Mouse (Mus musculus): Measurements from ENCODE around the gene Lct. TPM values are rescaled to one million over a fixed set of nuclear protein-coding genes. Genes with fewer than 3 reads are reported as not detected.
A peak's percentile ranks its signal among the peaks of the same experiment; 100 is the strongest.
"Not testable (repeated sequence)": the region's sequence is repeated elsewhere in the genome, so short reads cannot be mapped to it uniquely, and the experiment has no call there.

Lct gene
- polyA plus RNA-seq, 1 experiment from 2014 or later = 19.6 TPM

DNA sequence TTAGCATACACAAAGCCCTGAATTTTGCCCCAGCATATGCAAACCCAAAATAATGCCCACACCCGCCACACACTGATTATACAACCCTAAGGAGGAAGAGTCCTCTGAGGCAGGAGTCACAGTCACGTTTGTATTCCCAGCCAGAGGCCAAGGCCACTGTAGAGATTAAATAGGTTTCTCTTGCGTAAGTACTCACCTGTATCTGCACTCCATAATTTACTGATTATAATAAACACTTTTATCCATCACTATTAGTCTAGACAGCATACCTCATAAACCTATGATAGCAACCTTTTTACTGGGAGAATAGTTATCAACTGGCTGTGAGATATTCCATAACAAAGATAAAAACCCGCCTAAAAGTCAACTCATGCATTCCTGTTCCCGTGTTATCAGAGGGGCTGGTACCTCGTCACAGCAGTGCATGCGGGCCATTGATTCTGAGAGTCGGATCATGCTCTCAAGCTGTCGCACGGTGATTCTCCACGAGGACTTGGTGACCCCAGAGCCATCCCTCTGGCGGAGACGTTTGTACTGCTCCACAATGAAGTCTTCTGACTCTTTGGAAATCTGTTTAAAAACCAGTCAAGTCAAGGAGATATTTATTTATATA is 9.7 kb upstream of the Lct start:
- Histone ChIP-seq H3K27me3 (replicated peaks) (no peaks in the 10 kb centered on the region), H3K27ac (no peak overlapping the region), H3K9me3 (no peaks in the 10 kb centered on the region), H3K4me1 (replicated peaks) (no peaks in the 10 kb centered on the region), H3K4me3 (replicated peaks) (no peak overlapping the region), H3K9ac (no peak overlapping the region), H3K4me2 (replicated peaks) (no peak overlapping the region), H3K36me3 (peaks cover 32% of the 10 kb centered on the region)
- peak; percentile 86 for ATAC-seq
- WGBS = 71% methylated on average over 13 of the region's 13 CpGs

DNA sequence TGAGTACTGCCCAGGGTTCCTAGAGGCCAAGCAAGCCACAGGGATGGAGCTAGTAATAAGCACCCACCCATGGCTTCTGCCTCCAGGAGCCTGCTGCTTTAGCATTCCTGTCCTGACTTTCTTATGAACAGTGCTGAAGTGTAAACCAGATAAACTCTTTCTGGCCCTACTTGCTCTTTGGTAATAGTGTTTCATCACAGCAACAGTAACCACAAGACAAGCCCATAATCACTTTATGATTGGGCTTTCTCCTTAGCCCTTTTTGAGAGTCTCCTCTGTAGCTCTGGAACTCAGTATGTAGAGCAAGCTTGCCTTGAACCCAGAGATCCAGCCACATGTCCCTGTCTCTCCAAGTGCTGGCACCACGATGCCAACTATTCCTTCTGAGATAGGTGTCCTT is 2.2 kb upstream of the Lct start:
- WGBS = 98% methylated on average over 1 of the region's 1 CpGs
- Histone ChIP-seq H3K4me2 (replicated peaks) (no peak overlapping the region), H3K36me3 (peaks cover 23% of the 10 kb centered on the region), H3K27ac (no peak overlapping the region), H3K4me3 (replicated peaks) (no peak overlapping the region), H3K4me1 (replicated peaks) (no peaks in the 10 kb centered on the region), H3K9me3 (no peaks in the 10 kb centered on the region), H3K27me3 (replicated peaks) (no peaks in the 10 kb centered on the region), H3K9ac (no peak overlapping the region)
- ATAC-seq = 0 out of 2 replicates have a peak, but pooled peaks have one; percentile 21

DNA sequence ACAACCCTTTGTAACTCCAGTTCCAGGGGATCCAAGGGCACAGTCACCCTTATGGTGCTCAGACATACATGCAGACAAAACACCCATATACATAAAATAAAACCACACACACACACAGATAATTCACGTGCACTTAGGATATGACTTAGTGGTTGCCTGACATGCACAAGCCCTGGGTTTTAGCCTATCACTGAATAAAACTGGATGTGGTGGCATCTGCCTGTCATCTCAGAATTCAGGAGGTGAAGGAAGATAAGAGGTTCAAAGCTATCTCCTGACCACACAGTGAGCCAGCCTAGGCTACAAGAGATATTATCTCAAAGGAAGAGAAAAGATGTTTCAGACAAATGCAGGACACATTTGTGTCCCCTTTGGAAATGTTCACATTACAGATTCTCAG is 953 bp downstream of the Lct start:
- H3K4me2 ChIP-seq (replicated peaks) = no peak overlapping the region
- no peak for ATAC-seq
- H3K36me3 ChIP-seq = peaks cover 9% of the 10 kb centered on the region
- H3K9me3 ChIP-seq = no peaks in the 10 kb centered on the region
- 91% methylated on average over 1 of the region's 1 CpGs for WGBS
- H3K4me1 ChIP-seq (replicated peaks) = no peaks in the 10 kb centered on the region
- H3K4me3 ChIP-seq (replicated peaks) = no peak overlapping the region
- H3K27me3 ChIP-seq (replicated peaks) = no peaks in the 10 kb centered on the region
- no peak overlapping the region for H3K27ac ChIP-seq
- no peak overlapping the region for H3K9ac ChIP-seq

DNA sequence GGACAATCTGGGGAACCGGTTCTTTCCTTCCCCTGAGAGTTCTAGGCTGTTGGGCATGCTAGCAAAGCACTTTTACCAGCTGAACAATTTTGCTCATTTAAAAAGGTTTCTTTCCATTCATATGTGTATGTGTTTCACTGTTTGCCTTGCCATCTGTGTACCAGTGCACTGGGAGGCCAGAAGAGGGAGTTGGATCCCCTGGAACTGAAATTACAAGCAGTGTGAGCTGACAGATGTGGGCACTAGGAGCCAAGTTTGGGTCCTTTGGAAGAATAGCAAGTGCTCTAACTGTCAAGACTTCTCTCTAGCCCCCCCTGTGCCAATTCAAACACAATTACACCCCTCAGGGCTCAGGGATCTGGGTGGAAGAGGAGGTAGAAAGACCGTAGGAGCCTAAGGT is 3.3 kb downstream of the Lct start:
- H3K4me2 ChIP-seq (replicated peaks) = no peak overlapping the region
- WGBS = 94% methylated on average over 2 of the region's 2 CpGs
- no peak overlapping the region for H3K9ac ChIP-seq
- no peak overlapping the region for H3K27ac ChIP-seq
- H3K36me3 ChIP-seq = no peaks in the 10 kb centered on the region
- ATAC-seq = no peak
- no peak overlapping the region for H3K4me3 ChIP-seq (replicated peaks)
- no peaks in the 10 kb centered on the region for H3K9me3 ChIP-seq
- no peaks in the 10 kb centered on the region for H3K27me3 ChIP-seq (replicated peaks)
- no peaks in the 10 kb centered on the region for H3K4me1 ChIP-seq (replicated peaks)

DNA sequence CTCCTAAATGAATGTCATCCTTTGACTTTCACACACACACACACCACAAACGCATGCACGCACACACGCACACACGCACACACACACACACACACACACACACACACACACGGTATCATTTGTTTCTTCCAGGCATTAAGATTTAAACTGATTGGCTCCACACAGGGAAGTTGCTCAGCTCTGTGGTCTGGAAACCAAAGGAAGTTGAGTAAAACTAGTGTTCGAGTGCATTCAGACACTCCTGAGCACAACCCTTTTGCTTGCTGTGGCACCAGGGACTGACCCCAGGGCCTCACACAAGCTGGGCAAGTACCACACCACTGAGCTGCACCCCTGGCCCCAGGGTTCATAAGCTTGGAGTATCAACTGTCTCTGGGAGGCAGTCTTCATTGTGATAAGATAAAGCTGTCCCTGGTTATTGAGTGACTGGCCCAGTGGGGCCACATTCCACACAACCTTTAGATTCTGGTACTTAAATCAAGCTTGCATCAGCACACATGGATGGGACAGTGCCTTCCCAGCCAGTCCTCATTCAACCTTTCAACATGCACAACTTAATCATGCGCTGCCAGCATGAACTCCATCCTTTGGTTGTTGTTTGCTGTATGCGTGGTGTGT is 5.0 kb downstream of the Lct start:
- no peak overlapping the region for H3K4me2 ChIP-seq (replicated peaks)
- H3K27me3 ChIP-seq (replicated peaks) = no peaks in the 10 kb centered on the region
- H3K36me3 ChIP-seq = no peaks in the 10 kb centered on the region
- no peaks in the 10 kb centered on the region for H3K4me1 ChIP-seq (replicated peaks)
- ATAC-seq = peak; percentile 91
- no peak overlapping the region for H3K27ac ChIP-seq
- no peak overlapping the region for H3K9ac ChIP-seq
- H3K9me3 ChIP-seq = no peaks in the 10 kb centered on the region
- H3K4me3 ChIP-seq (replicated peaks) = no peak overlapping the region
- 76% methylated on average over 8 of the region's 8 CpGs for WGBS

DNA sequence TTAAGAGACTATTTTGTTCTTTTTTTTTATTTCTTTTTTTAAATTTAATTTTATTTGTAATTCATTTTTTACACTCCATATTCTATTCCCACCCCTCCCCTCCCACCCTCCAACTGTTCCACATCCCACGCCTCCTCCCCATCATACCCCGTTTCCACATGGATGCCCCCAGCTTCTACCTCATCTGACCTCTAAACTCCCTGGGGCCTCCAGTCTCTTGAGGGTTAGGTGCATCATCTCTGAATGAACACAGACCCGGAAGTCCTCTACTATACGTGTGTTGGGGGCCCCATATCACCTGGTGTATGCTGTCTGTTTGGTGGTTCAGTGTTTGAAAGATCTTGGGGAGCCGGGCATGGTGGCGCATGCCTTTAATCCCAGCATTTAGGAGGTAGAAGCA is 8.9 kb downstream of the Lct start:
- H3K27me3 ChIP-seq (replicated peaks); H3K9ac ChIP-seq; H3K4me3 ChIP-seq (replicated peaks); H3K9me3 ChIP-seq; H3K36me3 ChIP-seq; H3K4me1 ChIP-seq (replicated peaks); H3K27ac ChIP-seq; ATAC-seq; H3K4me2 ChIP-seq (replicated peaks): not testable (repeated sequence)
- WGBS = 87% methylated on average over 6 of the region's 6 CpGs

DNA sequence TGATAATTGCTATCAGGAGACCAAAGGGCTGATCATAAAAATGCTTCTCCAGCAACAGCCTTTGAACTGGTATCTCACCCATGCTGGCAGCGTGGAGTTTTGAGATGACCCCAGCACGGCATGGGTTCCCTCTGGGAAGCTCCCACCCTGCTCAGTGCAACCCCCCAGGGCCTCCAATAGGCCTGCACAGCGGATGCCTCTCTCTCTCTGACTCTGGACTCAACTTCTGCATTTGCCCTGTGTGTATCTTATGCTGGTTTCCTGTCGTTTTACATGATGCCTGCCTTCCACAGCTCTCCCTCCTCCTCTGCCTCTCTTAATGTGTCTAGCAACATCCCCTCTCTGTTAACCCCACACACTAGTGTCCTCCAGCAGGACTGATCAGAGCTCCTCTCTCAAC is 13.5 kb downstream of the Lct start:
- WGBS = 46% methylated on average over 4 of the region's 4 CpGs
- H3K4me2 ChIP-seq (replicated peaks) = no peak overlapping the region
- peak; percentile 70; the same call in 1 of the 2 replicates for ATAC-seq
- H3K9ac ChIP-seq = no peak overlapping the region
- H3K27ac ChIP-seq = no peak overlapping the region
- no peaks in the 10 kb centered on the region for H3K36me3 ChIP-seq
- H3K27me3 ChIP-seq (replicated peaks) = no peaks in the 10 kb centered on the region
- H3K4me1 ChIP-seq (replicated peaks) = no peaks in the 10 kb centered on the region
- no peak overlapping the region for H3K4me3 ChIP-seq (replicated peaks)
- no peaks in the 10 kb centered on the region for H3K9me3 ChIP-seq

DNA sequence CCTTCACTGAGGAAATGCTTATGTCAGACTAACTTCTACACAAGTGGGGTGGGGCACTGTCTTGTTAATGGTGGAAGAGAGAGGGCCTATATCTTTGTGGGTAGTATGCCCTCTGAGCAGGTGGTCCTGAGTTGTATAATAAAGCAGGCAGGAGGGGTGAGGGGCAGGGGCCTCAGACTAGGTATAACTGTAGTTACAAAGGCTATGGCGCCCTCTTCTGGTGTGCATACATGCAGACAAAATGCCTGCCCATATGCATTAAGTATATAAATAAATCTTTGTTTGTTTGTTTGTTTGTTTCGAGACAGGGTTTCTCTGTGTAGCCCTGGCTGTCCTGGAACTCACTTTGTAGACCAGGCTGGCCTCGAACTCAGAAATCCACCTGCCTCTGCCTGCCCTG is 19.1 kb downstream of the Lct start:
- no peak overlapping the region for H3K27ac ChIP-seq
- H3K4me2 ChIP-seq (replicated peaks) = no peak overlapping the region
- WGBS = 83% methylated on average over 3 of the region's 3 CpGs
- H3K27me3 ChIP-seq (replicated peaks) = no peaks in the 10 kb centered on the region
- H3K4me3 ChIP-seq (replicated peaks) = no peak overlapping the region
- no peak for ATAC-seq
- H3K9ac ChIP-seq = no peak overlapping the region
- no peaks in the 10 kb centered on the region for H3K36me3 ChIP-seq
- H3K4me1 ChIP-seq (replicated peaks) = no peaks in the 10 kb centered on the region
- no peaks in the 10 kb centered on the region for H3K9me3 ChIP-seq

DNA sequence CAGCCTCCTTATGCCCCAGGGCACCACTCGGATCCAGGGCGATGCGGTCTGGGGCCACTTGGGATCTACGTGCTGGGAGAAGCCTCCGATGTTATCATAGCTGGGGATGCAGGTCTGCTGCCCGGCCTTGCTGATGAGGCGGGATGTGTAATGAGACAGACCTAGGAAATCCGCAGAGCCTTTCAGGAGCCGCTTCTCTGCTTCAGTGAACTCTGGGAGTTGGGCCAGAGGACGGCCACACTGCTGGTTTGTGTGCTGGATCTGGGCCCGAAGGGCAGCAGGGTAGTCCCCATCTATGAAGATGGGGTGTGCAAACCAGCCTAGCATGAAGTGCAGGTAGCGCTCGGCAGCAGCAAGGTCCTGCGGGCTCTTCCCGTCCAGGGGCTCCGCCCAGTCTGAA is 24.2 kb downstream of the Lct start:
- no peaks in the 10 kb centered on the region for H3K9me3 ChIP-seq
- no peak for ATAC-seq
- 95% methylated on average over 16 of the region's 16 CpGs for WGBS

DNA sequence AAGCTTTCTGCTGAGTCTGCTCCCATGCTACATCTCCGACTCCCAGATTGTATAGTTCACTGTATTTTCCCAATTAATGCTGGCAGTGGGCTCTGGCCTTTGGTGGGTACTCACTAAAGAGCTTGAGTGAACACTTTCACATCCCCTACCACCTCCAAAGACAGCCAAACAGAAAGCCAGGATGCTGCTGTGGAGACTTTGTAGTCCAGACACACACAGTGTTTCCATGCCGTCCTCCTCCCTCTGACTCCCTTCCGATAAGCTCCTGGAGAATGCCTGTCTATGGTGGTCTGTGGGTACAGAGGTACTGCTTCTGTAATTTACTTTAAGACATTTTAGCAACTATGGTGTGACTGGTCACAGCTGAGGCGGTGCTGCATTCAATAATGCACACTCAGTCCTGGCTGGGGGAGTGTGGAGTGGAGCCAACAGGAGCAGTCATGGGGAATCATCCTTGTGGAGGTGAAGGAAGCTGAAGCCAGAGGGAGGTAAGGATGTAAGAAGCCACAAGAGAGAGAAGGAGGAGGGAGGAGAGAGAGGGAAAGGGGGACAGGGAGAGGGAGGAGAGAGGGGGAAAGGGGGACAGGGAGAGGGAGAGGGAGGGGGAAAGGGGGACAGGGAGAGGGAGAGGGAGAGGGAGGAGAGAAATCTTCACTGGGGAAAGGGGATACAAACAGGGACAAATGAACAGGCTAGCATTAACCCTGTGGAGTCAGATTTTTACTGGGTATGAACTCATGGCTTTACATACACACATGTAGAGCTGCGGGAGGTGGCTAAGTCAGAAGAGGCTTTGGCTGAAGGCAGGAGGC is 32.2 kb downstream of the Lct start:
- H3K4me1 ChIP-seq (replicated peaks) = no peaks in the 10 kb centered on the region
- H3K27me3 ChIP-seq (replicated peaks) = no peaks in the 10 kb centered on the region
- no peaks in the 10 kb centered on the region for H3K9me3 ChIP-seq
- ATAC-seq = no peak
- no peak overlapping the region for H3K27ac ChIP-seq
- H3K36me3 ChIP-seq = no peaks in the 10 kb centered on the region
- H3K4me2 ChIP-seq (replicated peaks) = no peak overlapping the region
- no peak overlapping the region for H3K9ac ChIP-seq
- WGBS = 72% methylated on average over 5 of the region's 5 CpGs
- H3K4me3 ChIP-seq (replicated peaks) = no peak overlapping the region

More for the DNA sequence above, 24.2 kb downstream of the Lct start:
- no peaks in the 10 kb centered on the region for H3K36me3 ChIP-seq
- no peak overlapping the region for H3K27ac ChIP-seq
- no peak overlapping the region for H3K4me2 ChIP-seq (replicated peaks)
- H3K4me1 ChIP-seq (replicated peaks) = no peaks in the 10 kb centered on the region
- H3K4me3 ChIP-seq (replicated peaks) = no peak overlapping the region
- no peak overlapping the region for H3K9ac ChIP-seq
- no peaks in the 10 kb centered on the region for H3K27me3 ChIP-seq (replicated peaks)

DNA sequence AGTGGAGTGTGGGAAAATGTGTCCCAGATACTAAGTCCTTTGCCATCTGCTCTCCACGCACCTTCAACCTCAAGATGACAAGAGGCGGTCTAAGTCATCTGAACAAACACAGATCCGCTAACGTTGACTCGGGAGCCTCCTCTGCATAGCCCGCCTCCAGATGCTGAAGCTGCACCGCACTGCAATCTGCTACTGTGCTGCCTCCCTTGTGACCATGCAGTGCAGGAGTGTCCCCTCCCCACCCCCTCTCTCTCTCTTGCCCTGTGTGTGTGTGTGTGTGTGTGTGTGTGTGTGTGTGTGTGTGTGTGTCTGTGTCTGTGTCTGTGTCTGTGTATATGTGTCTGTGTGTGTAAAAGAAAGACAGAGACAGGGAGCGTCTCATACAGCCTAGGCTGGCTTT is 32.8 kb downstream of the Lct start:
- Histone ChIP-seq H3K4me2 (replicated peaks) (no peak overlapping the region), H3K27ac (no peak overlapping the region), H3K9ac (no peak overlapping the region), H3K9me3 (no peaks in the 10 kb centered on the region), H3K27me3 (replicated peaks) (no peaks in the 10 kb centered on the region), H3K4me3 (replicated peaks) (no peak overlapping the region), H3K4me1 (replicated peaks) (no peaks in the 10 kb centered on the region), H3K36me3 (no peaks in the 10 kb centered on the region)
- ATAC-seq = no peak
- WGBS = 70% methylated on average over 8 of the region's 8 CpGs

DNA sequence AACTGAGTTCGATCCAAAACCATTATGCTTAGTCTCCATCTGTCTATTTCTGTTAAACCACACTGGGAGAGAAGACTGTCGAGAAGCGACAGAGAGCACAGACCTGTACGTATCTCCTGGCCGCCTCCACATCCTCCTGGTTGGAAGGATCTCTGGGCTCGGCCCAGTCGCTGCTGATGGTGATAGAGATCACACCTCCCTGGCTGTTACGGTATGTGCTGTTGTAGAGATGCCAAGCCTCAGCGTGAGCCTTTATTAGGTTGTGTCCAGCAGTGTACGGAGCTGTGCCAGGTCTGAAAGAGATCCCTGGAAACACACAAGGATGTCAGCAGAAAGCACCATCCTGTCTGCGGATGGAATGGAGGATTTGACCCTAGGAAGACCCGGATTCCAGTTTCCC is 34.6 kb downstream of the Lct start:
- 84% methylated on average over 12 of the region's 12 CpGs for WGBS
- Histone ChIP-seq H3K27me3 (replicated peaks) (no peaks in the 10 kb centered on the region), H3K9me3 (no peaks in the 10 kb centered on the region), H3K27ac (no peak overlapping the region), H3K4me3 (replicated peaks) (no peak overlapping the region), H3K4me1 (replicated peaks) (no peaks in the 10 kb centered on the region), H3K36me3 (no peaks in the 10 kb centered on the region), H3K9ac (no peak overlapping the region), H3K4me2 (replicated peaks) (no peak overlapping the region)
- ATAC-seq = no peak

DNA sequence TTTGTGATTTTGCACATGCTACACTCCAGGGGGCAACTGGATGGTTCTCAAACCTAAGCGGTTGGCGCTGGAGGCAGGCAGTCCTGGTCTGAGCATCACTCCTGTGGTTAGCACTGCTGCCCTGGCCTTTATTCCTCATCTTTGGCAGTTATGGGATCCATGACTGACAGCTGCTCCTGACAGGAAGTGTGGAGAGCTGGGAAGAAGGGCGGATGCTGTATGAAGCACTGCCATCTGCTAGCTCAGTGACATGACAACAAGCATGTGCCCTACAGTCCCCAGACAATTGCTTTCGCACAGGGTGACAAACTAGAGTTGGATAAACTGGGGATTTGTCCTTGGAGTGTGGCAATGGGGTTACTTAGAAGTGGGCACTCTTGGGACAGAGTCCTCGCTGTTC is 37.8 kb downstream of the Lct start:
- no peak for ATAC-seq
- 86% methylated on average over 5 of the region's 5 CpGs for WGBS
- Histone ChIP-seq H3K9ac (no peak overlapping the region), H3K4me3 (replicated peaks) (no peak overlapping the region), H3K4me1 (replicated peaks) (no peaks in the 10 kb centered on the region), H3K4me2 (replicated peaks) (no peak overlapping the region), H3K27ac (no peak overlapping the region), H3K27me3 (replicated peaks) (no peaks in the 10 kb centered on the region), H3K9me3 (no peaks in the 10 kb centered on the region), H3K36me3 (no peaks in the 10 kb centered on the region)

All from intestine, embryonic 15.5 days (tissue).